Mouse (Mus musculus) frontal cortex, postnatal 10 days (tissue): ENCODE data around the gene Hoxa10.

Experiments
- DNase-seq, 2 experiments: peaks; one replicate each; pipeline ENCODE4 v3.0.0; 2022; ENCODE audit warnings: low spot score in 2 of 2, mixed read lengths in 1 of 2

Gene Hoxa10

GRCm38 (mm10) chr6:52230516-52231165 lies 10.0 kb downstream of the Hoxa10 start, which contains the start of gene Hoxa9:
TSS of gene Hoxa9 (minus strand) at chr6:52231089.
- no peak for DNase-seq

DNA sequence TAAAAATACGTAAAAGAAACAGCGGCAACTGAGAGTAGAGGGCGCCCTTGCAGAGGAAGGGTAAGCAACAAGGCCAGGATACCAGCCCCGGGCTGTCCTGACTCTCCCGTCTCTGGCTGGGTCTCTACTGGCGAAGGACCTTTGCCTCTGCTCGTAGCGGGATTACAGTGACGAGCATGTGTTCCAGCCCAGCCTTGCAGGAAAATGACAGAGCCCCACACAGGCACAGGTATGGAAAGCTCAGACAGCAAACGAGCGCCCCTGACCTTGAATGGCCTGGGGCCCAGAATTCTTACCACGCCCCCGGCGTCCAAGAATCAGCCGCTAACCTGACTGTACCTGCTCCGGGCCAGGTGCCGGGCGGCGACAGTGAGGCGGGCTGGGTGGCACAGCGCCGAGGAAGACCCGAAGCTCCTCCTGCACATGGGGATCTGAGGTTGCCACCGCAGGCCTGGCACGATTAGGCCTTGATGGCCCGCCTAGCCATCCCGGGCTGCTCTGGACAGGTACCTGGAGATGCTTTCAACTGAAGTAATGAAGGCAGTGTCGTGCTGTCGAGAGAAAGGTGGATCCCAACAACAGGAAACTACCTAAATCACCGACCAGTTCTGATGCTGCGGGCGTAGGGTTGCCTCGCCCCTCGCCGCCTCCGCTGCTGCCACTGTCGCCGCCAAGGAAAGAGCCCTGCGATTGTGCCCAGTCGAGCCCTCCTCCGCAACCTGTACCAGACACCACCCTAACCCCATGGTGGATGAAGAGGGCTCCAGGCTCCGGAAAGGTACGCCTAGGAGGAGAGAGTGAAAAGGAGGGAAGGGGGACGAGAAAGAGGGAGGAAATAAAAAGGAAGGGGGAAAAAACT lies 10.9 kb downstream of the Hoxa10 start:
- DNase-seq, result no peak

GRCm38 (mm10) chr6:52228475-52229465 lies 11.9 kb downstream of the Hoxa10 start:
- DNase-seq, result no peak

- no peak for DNase-seq
Measured at GRCm38 (mm10) chr6:52227470-52228222, 13.0 kb downstream of the Hoxa10 start.

DNA sequence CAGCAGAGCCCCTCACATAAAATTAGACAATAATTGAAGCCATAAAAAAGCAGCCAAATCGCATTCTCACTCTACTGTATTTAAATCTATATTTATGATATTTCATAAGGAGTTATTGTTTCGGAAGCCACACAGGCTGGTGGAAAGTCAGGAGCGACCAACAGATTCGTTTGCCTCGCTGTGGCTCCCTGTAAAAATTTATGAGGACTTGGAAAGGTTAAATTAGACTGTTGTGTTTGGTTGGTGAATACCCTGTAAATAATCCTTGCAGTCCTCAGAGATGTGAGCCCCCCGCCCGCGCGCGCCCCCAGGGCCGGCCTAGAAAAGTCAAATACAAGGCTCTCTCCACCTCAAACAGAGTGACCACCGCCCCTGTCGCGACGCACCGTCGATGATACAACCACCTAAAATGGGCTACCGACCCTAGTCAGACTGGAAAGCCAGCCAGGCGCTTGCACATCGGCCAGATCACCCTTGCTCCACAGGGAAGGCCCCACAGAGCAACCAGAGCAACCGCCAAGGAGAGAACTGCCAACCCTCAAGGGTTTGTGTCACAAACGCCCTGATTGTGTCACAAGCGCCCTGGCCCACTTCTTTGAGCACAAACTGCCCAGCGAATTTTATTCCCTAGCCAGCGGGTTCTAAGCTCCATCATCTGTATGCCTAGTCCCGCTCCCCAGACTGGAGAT lies 13.9 kb downstream of the Hoxa10 start:
- DNase-seq, result no peak

- DNase-seq, result no peak
Measured at GRCm38 (mm10) chr6:52225612-52226568, 14.8 kb downstream of the Hoxa10 start.

DNA sequence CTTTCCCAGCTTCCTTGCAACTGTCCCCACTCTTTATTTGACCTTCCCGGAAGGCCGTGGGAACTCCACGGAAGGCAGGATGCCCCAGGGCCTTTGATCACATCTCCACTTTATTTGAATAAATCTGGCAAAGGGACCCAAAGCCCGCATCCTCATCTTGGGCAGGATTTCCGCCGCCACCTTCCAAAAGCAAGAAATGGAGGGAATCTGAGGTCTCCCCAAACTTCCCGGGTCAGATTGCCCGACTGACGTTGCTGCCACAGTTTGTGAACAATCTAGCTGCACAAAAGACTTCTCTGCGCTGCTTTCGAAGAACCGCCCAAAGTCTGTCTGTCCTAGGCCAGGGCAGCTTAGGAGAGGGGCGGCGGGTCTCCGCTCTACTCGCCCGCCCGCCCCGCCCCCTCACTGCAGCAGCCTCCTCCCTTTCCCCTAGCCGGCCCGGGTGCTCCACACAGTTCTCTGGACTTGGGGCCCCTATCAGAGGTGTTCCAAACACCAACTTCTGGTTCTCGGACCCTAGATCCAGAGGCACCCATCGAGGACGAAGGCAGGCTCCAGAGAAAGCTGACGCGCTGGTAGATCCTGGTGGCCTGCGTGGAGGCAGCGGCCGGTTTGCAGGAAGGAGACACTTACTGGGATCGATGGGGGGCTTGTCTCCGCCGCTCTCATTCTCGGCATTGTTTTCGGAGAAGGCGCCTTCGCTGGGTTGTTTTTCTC lies 15.6 kb downstream of the Hoxa10 start:
- no peak for DNase-seq

- DNase-seq, result no peak
Measured at GRCm38 (mm10) chr6:52223939-52224760, 16.5 kb downstream of the Hoxa10 start.

DNA sequence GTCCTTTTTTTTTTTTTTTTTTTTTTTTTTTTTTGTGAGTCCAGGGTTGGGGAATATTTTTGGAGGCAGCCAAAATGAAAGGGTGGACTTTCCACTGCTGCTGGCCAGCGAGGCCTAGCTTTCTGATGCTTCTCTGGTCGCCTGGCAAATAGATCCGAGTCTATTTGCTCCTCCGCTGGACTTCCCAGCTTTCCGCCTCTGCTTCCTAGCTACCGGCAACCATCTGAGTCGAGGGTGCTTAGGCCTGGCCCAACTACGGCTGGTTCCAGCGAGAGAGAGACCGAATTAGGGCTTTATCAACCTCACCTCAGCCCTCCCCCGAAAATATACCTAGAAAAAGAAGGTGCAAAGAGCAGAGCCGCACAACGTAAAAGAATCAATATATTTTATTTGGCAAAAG lies 17.9 kb downstream of the Hoxa10 start:
- DNase-seq, result no peak

GRCm38 (mm10) chr6:52221993-52222685 lies 18.5 kb downstream of the Hoxa10 start:
- no peak for DNase-seq

- peak; percentile 32 to 74 for DNase-seq
Measured at GRCm38 (mm10) chr6:52221337-52221992, 19.2 kb downstream of the Hoxa10 start, which contains the start of gene Hoxa7. TSS of gene Hoxa7 (minus strand) at chr6:52221854.

DNA sequence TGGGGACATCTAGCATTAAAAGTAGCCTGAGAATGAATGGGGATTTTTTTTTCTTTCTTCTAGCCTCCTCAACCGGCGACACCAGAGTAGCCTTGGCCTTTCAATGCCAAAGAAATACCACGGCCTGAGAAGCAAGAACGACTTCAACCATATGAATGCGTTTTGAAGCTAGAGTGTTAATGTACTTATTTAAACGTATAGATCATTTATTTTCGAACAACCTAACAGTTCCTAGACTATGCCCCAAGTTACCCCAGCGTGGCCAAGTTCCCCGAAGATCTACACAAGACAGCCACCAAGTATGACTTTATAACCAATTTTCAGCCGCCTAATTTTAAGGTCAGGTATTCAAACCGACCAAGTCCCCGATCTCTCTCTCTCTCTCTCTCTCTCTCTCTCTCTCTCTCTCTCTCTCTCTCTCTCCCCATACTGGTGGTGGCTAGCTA lies 19.8 kb downstream of the Hoxa10 start:
- DNase-seq, result no peak

DNA sequence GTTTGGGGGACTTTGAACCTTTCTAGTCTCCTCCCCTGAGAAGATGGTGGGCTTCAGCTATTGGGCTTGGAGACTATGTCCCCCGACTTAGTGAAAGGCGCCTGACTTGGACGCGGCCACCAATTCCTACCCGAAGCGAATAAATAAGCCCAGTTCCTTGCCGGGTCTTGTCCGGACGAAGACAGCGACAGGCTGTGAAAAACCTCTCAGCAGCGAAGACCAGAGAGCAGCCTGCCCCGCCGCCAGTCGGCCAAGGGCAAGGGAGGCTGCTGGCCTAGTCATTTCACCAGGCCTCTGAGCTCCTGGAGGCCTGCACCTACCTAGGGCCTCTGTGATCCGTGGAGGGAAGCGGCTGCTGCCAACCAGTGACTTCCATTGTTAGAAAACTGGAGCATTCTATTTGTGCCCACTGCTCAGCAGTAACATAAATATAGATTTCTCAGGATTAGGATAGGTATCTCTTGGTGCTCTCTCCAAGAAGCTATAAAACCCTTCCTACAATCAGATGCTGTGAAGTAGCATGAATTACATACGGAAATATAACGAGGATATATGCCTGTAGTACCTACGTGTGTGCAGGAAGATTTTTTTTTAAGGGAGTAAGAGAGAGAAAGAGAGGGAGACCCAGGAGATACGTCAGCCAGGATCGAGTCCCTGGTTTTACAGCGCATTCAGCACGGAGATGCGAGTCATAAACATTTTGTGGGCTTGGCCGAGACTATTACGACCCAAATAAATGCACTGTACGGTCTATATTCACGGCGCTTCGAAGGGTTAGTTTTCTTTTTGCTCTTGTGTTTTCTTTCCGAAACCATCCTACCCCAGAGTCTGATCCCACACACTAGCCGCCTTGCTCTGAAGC lies 20.4 kb downstream of the Hoxa10 start:
- no peak for DNase-seq

DNA sequence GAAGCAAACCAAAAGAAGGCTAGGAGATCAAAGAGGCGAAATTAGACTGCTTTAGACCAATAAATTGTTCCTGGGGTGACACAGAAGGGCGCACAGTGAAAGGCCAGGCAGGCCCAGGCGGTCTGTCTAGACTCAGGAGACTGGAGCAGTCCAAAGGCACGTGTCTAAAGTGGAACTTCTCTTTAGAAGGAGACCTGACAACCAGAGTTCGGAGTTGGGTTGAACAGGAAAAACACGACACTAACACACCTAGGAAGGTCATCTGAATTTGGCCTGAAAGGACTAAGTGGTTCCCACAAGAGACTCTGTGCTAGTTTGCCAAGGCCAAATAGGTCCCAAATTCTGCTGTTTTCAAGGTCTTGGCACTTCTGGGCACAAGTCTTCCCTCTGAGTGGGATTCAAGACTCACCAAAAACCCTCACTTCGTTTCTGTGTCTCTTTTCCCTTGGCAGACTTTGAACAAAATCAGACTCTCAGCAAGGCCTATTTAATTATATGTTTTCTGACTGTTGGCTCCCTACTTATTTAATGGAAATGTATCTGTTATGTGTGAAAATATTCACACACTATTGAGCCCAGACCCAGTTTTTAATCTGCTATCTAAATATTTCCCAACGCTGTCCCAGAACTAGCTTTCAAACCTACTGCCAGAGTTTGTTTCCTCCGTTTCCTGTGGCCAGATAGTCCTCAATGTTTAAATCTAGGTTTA lies 21.3 kb downstream of the Hoxa10 start:
- DNase-seq, result no peak
